Mouse (Mus musculus): ENCODE data around the gene Lbhd1.
"Not testable (repeated sequence)": the region's sequence is repeated elsewhere in the genome, so short reads cannot be mapped to it uniquely, and the experiment has no call there.

Gene Lbhd1

DNA sequence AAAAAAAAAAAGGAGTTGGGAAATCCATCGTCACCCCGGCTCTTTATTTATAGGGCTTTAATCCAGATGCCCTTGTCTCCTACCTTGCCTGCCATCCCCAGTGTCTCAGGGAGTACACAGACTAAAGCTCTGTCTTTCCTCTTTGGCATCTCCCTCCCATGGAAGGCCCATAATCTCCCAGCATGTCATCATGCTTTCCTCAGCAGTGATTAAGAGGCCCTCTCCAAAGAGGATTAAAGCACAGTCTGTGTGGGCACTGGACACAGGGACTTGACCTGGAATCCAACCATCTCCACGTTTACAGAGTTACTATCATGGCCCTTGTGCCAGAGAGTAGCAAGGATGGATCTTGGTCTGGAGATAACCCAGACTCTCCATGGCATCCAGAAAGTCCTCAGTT, at the start of gene Lbhd1, which contains the start of gene Gm49403:
TSS of gene Lbhd1 (plus strand) at position 117 of the 400 bp plus-strand sequence.
TSS of gene Gm49403 (plus strand) at position 315 of the 400 bp plus-strand sequence.
- H3K36me3 ChIP-seq (ENCODE audit: control insufficient read depth, insufficient read depth, low read length, poor library complexity, severe bottlenecking), result no peaks in the 10 kb centered on the region
- H3K27me3 ChIP-seq (ENCODE audit: control insufficient read depth, insufficient read depth, low read length, poor library complexity, severe bottlenecking), result no peaks in the 10 kb centered on the region
- DNase-seq (ENCODE audit: low read depth, low spot score), result no peak

DNA sequence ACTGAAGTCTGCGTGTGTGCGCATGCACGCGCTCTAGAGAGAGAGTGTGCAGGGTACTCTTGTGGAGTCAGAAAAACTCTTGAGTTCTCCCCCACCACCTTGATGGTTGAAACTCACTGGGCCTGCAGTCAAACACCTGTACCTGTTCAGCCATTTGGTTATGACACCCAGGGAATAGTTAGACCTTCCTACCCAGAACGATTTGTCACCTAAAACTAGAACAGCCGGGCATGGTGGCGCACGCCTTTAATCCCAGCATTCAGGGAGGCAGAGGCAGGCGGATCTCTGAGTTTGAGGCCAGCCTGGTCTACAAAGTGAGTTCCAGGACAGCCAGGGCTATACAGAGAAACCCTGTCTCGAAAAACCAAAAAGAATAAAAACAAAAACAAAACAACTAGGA, 47.2 kb upstream of the Lbhd1 start:
- H3K36me3 ChIP-seq (ENCODE audit: control insufficient read depth, insufficient read depth, low read length, poor library complexity, severe bottlenecking), result peaks cover 12% of the 10 kb centered on the region; the same call in 1 of the 2 replicates
- H3K27me3 ChIP-seq (ENCODE audit: control insufficient read depth, insufficient read depth, low read length, poor library complexity, severe bottlenecking); DNase-seq (ENCODE audit: low read depth, low spot score): not testable (repeated sequence)

DNA sequence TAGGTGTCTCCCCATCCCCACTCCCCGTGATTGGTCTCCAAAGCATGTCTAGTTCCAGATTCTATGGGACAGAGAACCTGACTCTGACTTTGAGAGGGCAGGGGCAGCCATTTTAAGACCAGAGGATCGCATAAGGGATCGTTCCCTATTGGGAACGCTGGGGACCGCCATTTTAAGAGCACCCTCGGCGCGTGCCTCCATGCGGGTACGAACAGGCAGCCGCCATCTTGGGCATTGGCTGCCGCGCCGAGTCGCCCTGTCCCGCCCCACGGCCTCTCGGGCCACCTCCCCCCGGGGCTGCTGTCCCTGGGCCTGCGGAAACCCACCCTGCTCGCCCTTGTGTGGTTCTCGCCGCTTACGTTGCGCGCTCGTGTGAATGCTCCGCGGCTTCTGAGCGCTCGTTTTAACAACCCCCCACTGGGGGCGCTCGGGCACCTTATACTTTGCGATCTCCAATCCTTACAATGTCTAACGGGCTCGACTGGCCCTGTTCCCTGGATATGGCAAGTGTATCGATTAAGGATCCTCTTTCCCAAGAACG, 46.2 kb upstream of the Lbhd1 start, which contains the start of gene Bscl2:
TSS of gene Bscl2 (plus strand) at position 217 of the 541 bp plus-strand sequence.
- DNase-seq (ENCODE audit: low read depth, low spot score), result peak; percentile 81
- Histone ChIP-seq H3K27me3 (ENCODE audit: control insufficient read depth, insufficient read depth, low read length, poor library complexity, severe bottlenecking) (no peaks in the 10 kb centered on the region), H3K36me3 (ENCODE audit: control insufficient read depth, insufficient read depth, low read length, poor library complexity, severe bottlenecking) (peaks cover 7% of the 10 kb centered on the region; the same call in 1 of the 2 replicates)

DNA sequence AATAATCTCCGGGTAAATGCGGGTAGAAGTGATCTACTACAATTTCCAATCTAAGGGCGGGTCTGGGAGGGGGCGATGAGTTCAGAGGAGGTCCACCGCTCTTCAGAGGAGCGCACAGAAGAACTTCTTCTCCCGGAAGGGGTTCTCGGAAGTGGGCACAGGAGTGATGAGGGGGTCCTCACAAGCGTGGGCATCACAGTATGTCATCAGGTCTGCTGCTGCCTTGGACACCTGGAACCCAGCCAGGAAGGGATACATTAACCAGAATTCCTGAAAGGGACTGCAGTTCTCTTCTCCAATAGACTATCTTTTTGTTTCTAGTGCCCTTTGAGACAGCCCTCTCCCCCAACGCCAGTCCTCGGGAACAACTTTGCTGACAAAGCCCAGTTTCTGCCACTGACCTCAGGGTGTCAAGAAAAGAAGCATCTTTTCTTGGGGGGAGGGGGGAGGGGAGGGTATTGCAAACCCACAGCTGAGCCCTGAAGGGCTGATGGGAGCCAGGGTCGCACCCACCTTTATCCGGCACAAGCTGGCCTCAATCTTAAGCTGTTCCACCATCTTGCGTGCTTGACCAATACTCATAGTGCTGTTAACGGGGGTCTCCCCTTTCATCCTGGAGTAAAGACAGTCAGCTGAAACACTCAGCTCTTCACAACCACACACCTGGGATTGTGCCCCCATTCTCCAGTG, 45.3 kb upstream of the Lbhd1 start:
- peak; percentile 16 for DNase-seq (ENCODE audit: low read depth, low spot score)
- no peaks in the 10 kb centered on the region for H3K27me3 ChIP-seq (ENCODE audit: control insufficient read depth, insufficient read depth, low read length, poor library complexity, severe bottlenecking)
- H3K36me3 ChIP-seq (ENCODE audit: control insufficient read depth, insufficient read depth, low read length, poor library complexity, severe bottlenecking), result peaks cover 5% of the 10 kb centered on the region; the same call in 1 of the 2 replicates

DNA sequence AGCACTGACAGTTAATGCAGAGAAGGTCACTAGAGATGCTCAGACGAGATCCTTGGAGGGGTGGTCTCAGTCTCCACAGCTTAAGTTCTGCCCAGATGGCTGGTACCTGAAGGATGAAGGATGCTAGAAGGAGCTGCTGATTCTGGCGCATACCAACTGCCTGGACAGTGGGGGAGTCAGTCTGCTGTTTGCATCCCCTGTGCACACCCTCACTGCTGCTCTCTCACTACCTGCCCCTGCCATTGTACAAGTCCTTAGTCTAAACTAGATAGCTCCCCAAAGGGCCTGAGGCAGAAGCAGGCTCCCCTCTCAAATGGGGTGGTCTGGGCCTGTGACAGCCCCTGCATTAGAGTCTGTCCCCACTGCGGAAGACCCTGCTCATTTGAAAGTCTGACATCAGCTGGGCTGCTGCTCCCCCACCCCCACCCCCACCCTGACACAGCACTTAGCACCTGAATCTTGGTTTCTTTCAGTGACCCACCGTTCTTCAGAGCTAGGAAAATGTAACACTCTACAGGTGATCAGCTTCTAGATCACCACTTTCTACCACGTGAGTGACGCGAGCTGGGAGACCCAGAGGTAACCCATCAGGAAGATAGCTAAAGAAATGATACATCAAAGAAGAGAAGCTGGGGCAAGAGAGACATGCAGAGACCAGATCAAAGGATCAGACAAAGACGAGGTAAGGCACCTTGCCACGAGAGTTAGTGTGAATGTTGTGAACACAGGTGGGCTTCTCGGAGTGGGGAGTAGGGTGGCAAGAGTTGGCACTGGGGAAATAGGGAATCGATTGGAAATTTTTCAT, 44.2 kb upstream of the Lbhd1 start, which contains the start of gene Gng3:
TSS of gene Gng3 (minus strand) at position 92 of the 805 bp plus-strand sequence.
- Histone ChIP-seq H3K36me3 (ENCODE audit: control insufficient read depth, insufficient read depth, low read length, poor library complexity, severe bottlenecking) (peaks cover 5% of the 10 kb centered on the region; the same call in 1 of the 2 replicates), H3K27me3 (ENCODE audit: control insufficient read depth, insufficient read depth, low read length, poor library complexity, severe bottlenecking) (no peaks in the 10 kb centered on the region)
- DNase-seq (ENCODE audit: low read depth, low spot score), result no peak

DNA sequence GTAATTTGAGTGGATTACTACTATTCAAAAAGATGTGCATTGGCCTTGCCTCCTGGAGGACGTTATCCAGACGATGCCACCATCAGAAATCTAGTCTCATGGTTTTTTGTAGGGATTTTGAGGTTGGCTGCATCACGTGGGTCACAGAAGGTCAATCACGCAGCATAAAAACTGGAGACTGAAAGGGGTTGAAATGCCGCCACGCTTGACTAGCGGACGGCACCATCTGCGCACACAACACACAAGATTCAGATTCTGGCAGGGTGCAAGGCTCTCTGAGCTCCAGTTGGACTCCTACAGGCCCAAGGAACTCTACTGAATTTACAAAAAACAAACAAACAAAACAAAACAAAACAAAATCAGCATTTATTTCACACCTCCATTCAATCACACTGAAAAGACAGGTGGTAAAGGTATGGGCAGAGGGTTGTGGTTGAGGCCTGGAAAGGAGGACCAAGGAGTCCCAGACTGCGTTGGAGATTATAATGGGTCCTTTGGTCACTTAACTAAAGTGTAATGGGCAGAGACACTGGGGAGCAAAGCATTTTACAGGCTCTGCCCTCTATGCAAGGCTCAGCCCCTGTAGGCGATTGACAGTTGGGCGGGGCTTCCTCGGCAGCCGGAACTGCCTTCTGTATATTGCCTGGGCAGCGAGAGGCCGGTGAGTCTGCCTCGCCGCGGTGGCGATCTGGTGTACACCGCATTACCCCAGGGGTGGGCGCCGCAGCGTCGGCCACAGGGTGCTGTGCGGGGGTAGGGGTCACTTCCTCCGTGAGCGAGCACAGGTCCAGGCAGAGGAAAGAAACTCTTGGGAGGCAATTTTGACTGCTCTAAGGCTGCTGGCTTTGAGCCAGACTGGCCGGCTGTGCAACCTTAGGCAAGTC, 43.4 kb upstream of the Lbhd1 start:
- peak; percentile 65 for DNase-seq (ENCODE audit: low read depth, low spot score)
- H3K36me3 ChIP-seq (ENCODE audit: control insufficient read depth, insufficient read depth, low read length, poor library complexity, severe bottlenecking), result 0 out of 2 replicates have a peak, but pooled peaks cover 2% of the 10 kb centered on the region
- H3K27me3 ChIP-seq (ENCODE audit: control insufficient read depth, insufficient read depth, low read length, poor library complexity, severe bottlenecking), result no peaks in the 10 kb centered on the region

DNA sequence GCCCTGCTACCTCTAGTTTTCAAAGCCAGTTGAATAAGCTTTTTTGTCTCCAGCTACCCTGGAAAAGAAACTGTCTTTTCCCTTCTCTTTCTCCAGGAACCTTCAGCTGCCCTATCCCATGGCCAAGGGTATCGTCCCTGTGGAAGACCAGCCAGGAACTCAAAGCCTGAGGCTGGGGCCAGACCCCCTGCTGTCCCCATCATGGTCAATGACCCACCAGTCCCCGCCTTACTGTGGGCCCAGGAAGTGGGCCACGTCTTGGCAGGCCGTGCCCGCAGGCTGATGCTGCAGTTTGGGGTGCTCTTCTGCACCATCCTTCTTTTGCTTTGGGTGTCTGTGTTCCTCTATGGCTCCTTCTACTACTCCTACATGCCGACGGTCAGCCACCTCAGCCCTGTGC, 42.5 kb upstream of the Lbhd1 start:
- DNase-seq (ENCODE audit: low read depth, low spot score), result no peak
- H3K27me3 ChIP-seq (ENCODE audit: control insufficient read depth, insufficient read depth, low read length, poor library complexity, severe bottlenecking), result no peaks in the 10 kb centered on the region

DNA sequence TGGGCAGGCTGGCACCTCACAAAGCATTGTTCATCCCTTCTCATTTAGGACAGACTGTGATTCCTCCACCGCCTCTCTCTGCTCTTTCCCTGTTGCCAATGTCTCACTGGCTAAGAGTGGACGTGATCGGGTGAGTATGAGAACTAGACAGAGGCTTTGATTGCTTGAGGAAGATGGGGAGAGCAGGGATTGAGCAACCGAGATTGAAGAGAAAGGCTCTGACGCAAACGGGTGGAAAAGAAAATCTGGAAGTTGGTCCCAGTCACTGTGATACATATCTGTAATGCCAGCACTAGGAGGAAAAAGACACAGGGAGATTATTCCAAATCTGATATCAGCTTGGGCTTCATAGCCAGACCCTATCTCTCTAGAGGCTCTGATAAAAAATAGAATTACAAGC, 40.6 kb upstream of the Lbhd1 start:
- Histone ChIP-seq H3K36me3 (ENCODE audit: control insufficient read depth, insufficient read depth, low read length, poor library complexity, severe bottlenecking) (peaks cover 2% of the 10 kb centered on the region; the same call in 1 of the 2 replicates), H3K27me3 (ENCODE audit: control insufficient read depth, insufficient read depth, low read length, poor library complexity, severe bottlenecking) (no peaks in the 10 kb centered on the region)
- DNase-seq (ENCODE audit: low read depth, low spot score), result no peak

More for the DNA sequence above, 42.5 kb upstream of the Lbhd1 start:
- 0 out of 2 replicates have a peak, but pooled peaks cover 2% of the 10 kb centered on the region for H3K36me3 ChIP-seq (ENCODE audit: control insufficient read depth, insufficient read depth, low read length, poor library complexity, severe bottlenecking)

DNA sequence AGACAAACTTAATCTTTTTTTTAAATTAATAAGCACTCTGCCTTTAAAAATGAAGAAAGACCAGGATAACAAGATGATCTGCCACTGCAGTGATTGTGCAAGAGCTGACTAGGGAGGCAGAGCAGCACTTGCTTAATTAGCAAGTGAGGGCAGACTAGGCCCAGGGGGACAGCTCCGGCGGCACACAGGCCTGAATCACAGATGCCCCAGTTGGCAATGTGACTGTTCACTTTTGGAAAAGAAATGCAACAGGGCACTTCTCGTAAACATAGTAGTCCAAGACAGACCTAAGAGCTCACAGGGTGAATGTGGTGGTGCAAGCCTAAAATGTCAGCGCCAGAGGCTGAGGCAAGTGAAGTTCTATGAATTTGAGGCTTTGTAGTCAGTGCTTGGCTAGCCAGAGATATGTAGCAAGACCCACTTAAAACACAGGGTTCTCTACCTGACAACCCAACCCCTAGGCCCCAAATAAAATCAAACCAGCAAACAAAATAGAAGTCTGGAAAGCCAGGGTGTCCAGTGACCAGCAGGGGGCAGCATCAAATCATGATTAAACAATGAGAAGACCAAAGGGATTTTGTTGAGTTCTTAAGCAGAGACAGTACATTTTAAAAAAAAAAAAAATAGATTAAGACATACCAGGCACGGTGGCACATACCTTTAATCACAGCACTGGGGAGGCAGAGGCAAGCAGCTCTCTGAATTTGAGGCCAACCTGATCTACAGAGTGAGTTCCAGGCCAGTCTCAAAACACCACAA, 39.0 kb upstream of the Lbhd1 start:
- peak; percentile 86 for DNase-seq (ENCODE audit: low read depth, low spot score)
- Histone ChIP-seq H3K36me3 (ENCODE audit: control insufficient read depth, insufficient read depth, low read length, poor library complexity, severe bottlenecking) (peaks cover 2% of the 10 kb centered on the region), H3K27me3 (ENCODE audit: control insufficient read depth, insufficient read depth, low read length, poor library complexity, severe bottlenecking) (no peaks in the 10 kb centered on the region)

DNA sequence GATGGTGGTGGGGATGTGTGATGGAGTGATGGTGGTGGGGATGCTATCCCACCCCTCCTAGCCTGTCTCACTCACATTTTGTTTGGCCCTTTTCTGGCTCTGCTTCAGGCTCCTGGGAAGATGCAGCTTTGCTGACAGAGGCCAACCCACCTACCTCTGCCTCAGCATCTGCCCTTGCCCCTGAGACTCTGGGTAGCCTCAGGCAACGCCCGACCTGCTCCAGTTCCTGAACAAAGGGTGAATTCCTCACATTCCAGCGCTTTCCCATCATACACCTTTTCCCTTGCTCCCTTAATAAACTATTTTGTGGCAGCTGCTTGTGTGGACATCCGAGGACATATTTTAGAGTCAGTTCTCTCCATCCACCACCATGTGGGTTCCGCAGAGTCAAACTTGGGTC, 35.2 kb upstream of the Lbhd1 start:
- H3K36me3 ChIP-seq (ENCODE audit: control insufficient read depth, insufficient read depth, low read length, poor library complexity, severe bottlenecking), result no peaks in the 10 kb centered on the region; the same call in none of the 2 replicates
- DNase-seq (ENCODE audit: low read depth, low spot score), result no peak
- H3K27me3 ChIP-seq (ENCODE audit: control insufficient read depth, insufficient read depth, low read length, poor library complexity, severe bottlenecking), result no peaks in the 10 kb centered on the region

DNA sequence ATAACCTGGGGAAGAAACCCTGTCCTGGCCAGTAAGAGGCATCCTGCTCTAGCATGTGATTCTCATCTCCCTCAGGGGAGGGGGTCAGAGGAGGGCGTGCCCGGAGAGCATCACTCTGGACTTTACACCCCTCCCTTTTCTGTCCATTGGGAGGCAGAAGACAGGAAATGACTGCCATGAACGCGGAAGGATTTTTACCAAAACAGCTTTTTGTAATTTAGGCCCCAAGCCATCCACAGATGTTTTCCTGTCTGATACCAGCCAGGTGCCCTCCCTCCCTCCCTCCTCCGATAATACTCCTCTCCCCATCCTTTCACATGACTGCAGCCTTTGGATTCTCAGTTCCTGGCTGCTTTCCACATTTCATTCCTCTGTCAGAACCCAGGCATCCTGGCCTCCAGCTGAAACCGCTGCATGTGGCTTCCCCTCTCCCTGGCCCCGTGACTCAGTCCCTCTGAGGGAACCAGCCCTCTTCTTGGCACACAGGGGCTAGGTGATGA, 33.1 kb upstream of the Lbhd1 start, which contains the start of gene Lrrn4cl:
TSS of gene Lrrn4cl (plus strand) at position 367 of the 500 bp plus-strand sequence.
- Histone ChIP-seq H3K36me3 (ENCODE audit: control insufficient read depth, insufficient read depth, low read length, poor library complexity, severe bottlenecking) (no peaks in the 10 kb centered on the region; the same call in none of the 2 replicates), H3K27me3 (ENCODE audit: control insufficient read depth, insufficient read depth, low read length, poor library complexity, severe bottlenecking) (no peaks in the 10 kb centered on the region)
- DNase-seq (ENCODE audit: low read depth, low spot score), result no peak

DNA sequence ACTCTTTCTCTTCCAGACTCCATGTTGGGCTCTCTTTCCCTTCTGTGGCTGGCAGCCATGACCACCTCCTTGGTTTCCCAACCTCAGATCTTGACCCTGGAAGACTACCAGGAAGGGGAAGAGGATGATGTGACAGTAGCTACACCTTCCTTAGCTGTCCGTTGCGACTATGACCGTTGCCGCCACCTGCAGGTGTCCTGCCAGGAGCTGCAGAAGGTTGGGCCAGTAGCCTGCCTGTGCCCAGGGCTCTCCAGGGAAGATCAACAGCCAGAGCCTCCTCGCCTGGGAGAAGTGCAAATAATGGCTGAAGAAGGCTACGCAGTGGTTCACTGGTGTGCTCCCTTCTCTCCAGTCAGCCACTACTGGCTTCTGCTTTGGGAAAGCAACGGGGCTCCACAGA, 31.9 kb upstream of the Lbhd1 start:
- Histone ChIP-seq H3K27me3 (ENCODE audit: control insufficient read depth, insufficient read depth, low read length, poor library complexity, severe bottlenecking) (no peaks in the 10 kb centered on the region), H3K36me3 (ENCODE audit: control insufficient read depth, insufficient read depth, low read length, poor library complexity, severe bottlenecking) (no peaks in the 10 kb centered on the region; the same call in none of the 2 replicates)
- no peak for DNase-seq (ENCODE audit: low read depth, low spot score)

DNA sequence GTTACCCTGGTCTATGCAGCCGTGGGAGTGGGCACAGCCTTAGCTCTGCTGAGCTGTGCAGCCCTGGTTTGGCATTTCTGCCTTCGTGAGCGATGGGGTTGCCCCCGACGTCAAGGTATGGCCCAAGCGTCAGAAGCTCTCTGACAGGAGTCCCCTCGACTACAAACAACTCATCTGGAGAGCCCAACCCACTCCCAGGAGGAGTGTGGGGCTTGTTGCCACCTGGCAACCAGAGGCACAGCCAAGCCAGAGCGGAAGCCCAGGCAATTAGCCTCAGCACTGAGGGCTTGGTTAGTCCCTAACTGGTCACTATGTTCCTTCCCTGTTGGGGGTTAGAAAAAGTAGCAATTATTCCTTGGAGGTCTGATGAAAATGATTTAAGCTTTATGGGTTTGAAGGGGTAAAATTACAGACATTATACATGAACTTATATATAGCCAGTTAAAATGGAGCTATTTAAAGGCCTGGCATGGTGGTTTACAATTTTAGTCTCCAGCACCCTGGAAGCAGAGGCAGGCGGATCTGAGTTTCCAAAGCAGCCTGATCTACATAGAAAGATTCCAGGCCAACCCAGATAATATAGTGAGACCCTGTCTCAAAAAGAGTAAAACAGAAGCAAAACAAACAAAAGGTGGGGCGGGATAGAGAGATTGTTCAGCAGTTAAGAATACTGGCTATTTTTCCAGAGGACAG, 31.1 kb upstream of the Lbhd1 start:
- no peaks in the 10 kb centered on the region for H3K27me3 ChIP-seq (ENCODE audit: control insufficient read depth, insufficient read depth, low read length, poor library complexity, severe bottlenecking)
- no peak for DNase-seq (ENCODE audit: low read depth, low spot score)
- H3K36me3 ChIP-seq (ENCODE audit: control insufficient read depth, insufficient read depth, low read length, poor library complexity, severe bottlenecking), result no peaks in the 10 kb centered on the region; the same call in 1 of the 2 replicates
